Mouse (Mus musculus) lung, postnatal 10 days (tissue): ENCODE results near the gene Foxp4.
A peak's percentile ranks its signal among the peaks of the same experiment; 100 is the strongest.

Source experiments
- DNase-seq: peaks from one replicate; pipeline ENCODE4 v3.0.0; 2021

Gene Foxp4

GRCm38 (mm10) chr17:47925988-47926387 lies 1.5 kb upstream of the Foxp4 start:
- peak; percentile 43 for DNase-seq

GRCm38 (mm10) chr17:47925340-47925926 lies 988 bp upstream of the Foxp4 start:
- DNase-seq, result peak; percentile 14

- DNase-seq, result peak; percentile 87
Observed at GRCm38 (mm10) chr17:47923678-47924382, 615 bp downstream of the Foxp4 start.

GRCm38 (mm10) chr17:47923011-47923677 lies 1.3 kb downstream of the Foxp4 start:
- DNase-seq, result peak; percentile 65

GRCm38 (mm10) chr17:47922579-47922978 lies 1.9 kb downstream of the Foxp4 start:
- DNase-seq, result no peak

- DNase-seq, result no peak
Observed at GRCm38 (mm10) chr17:47922116-47922515, 2.3 kb downstream of the Foxp4 start.

- no peak for DNase-seq
Observed at GRCm38 (mm10) chr17:47921136-47921665, 3.2 kb downstream of the Foxp4 start.

- DNase-seq, result no peak
Observed at GRCm38 (mm10) chr17:47919826-47920225, 4.6 kb downstream of the Foxp4 start.

GRCm38 (mm10) chr17:47917907-47918306 lies 6.5 kb downstream of the Foxp4 start:
- DNase-seq, result no peak

GRCm38 (mm10) chr17:47917212-47917611 lies 7.2 kb downstream of the Foxp4 start:
- DNase-seq, result no peak

GRCm38 (mm10) chr17:47914676-47915219 lies 9.7 kb downstream of the Foxp4 start:
- no peak for DNase-seq

- peak; percentile 54 for DNase-seq
Observed at GRCm38 (mm10) chr17:47909091-47910001, 15.1 kb downstream of the Foxp4 start.

GRCm38 (mm10) chr17:47908079-47908478 lies 16.4 kb downstream of the Foxp4 start:
- DNase-seq, result no peak

GRCm38 (mm10) chr17:47907366-47907920 lies 17.0 kb downstream of the Foxp4 start:
- DNase-seq, result no peak

GRCm38 (mm10) chr17:47903846-47904680 lies 20.4 kb downstream of the Foxp4 start:
- no peak for DNase-seq

- DNase-seq, result no peak
Observed at GRCm38 (mm10) chr17:47901782-47902181, 22.7 kb downstream of the Foxp4 start.

- DNase-seq, result no peak
Observed at GRCm38 (mm10) chr17:47900716-47901115, 23.7 kb downstream of the Foxp4 start.

GRCm38 (mm10) chr17:47899156-47899555 lies 25.3 kb downstream of the Foxp4 start:
- DNase-seq, result peak; percentile 73

- DNase-seq, result peak; percentile 90
Observed at GRCm38 (mm10) chr17:47897956-47898752, 26.3 kb downstream of the Foxp4 start.

GRCm38 (mm10) chr17:47889727-47890126 lies 34.7 kb downstream of the Foxp4 start:
- peak; percentile 40 for DNase-seq
